23 mouse cellular contexts compared by ENCODE assay signal in the genomic region with DNA sequence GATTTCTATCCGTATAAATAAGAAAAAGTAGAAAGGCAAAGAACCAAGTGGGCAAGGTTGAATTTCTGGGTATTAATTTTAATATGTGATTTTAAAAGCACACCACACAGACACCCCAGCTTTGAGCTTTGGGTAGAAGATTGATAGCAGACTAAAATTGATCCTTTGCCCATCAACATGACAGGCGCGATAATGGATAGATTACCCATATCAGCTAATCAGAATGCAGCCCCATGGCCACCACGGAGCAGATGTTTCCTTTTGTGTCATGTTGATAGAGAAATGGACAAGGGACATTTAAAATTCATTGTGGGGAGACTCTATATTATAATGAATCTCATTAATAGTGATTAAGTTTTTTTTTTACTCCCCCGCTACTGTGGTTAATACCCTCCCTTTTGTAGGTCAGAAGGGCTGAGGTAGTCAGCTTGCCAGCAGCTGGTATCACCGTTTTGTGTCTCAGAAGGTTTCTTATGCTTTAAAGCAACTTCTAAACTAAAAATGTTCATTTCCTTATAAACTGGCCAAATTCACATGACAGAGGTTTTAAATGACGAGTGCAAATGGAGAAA.
"Had no signal": no experiment of that assay in that cellular context is flagged by ENCODE, and none has a peak within 500 bp of the region (broad histone marks: within the 10 kb centered on the region; RNA-seq: fewer than 3 reads in every experiment).

No protein-coding gene starts in this region.

- H3K36me3 ChIP-seq: heart, embryonic 10.5 days; heart, embryonic 12.5 days; intestine, embryonic 15.5 days; limb, embryonic 10.5 days; limb, embryonic 12.5 days had no signal

- DNase-seq: gastrocnemius, adult 2 months; gastrocnemius, postnatal 10 days; gastrocnemius, postnatal 25 days; heart, adult 18-20 months; heart, postnatal 10 days; heart, postnatal 4 days; kidney, adult 18-20 months; kidney, adult 8-10 months; kidney, postnatal 10 days; kidney, postnatal 25 days; kidney, postnatal 4 days; liver had no signal

- H3K27me3 ChIP-seq: heart, embryonic 12.5 days; intestine, embryonic 15.5 days; limb, embryonic 12.5 days had no signal

- H3K9ac ChIP-seq: heart, embryonic 12.5 days; hindbrain, embryonic 14.5 days; intestine, embryonic 15.5 days; limb, embryonic 12.5 days had no signal

- H3K4me1 ChIP-seq: intestine, embryonic 15.5 days; limb, embryonic 12.5 days had no signal

- H3K4me3 ChIP-seq: gastrocnemius, adult 2 months; heart, embryonic 10.5 days; heart, embryonic 12.5 days; intestine, embryonic 15.5 days; layer of hippocampus, adult 2 months; left cerebral cortex, adult 2 months; limb, embryonic 10.5 days; limb, embryonic 12.5 days had no signal

- H3K4me2 ChIP-seq: heart, embryonic 12.5 days; hindbrain, embryonic 14.5 days; intestine, embryonic 15.5 days; limb, embryonic 12.5 days had no signal

- H3K9me3 ChIP-seq: heart, embryonic 10.5 days; heart, embryonic 12.5 days; intestine, embryonic 15.5 days; limb, embryonic 10.5 days; limb, embryonic 12.5 days had no signal

- ATAC-seq: forebrain, embryonic 16.5 days; inflammation-experienced regulatory T-cells, adult 6 months; intestine, embryonic 15.5 days; intestine, postnatal 0 days had no signal

- H3K27ac ChIP-seq: gastrocnemius, adult 2 months; heart, embryonic 10.5 days; hindbrain, embryonic 14.5 days; intestine, embryonic 15.5 days; layer of hippocampus, adult 2 months; left cerebral cortex, adult 2 months; limb, embryonic 10.5 days; limb, embryonic 12.5 days had no signal
